Mouse (Mus musculus) neural tube, embryonic 13.5 days (tissue): Measurements from ENCODE around the gene Cdk2ap2. TPM values are rescaled to one million over a fixed set of nuclear protein-coding genes. Genes with fewer than 3 reads are reported as not detected.
A peak's percentile ranks its signal among the peaks of the same experiment; 100 is the strongest.

Experiments
- ATAC-seq: fragments of 200-750 bp; cut with Nextera tagmentation; 2 replicates; pipeline ENCODE4 v1.8.0; 2017; ENCODE audit warnings: low read depth, mild to moderate bottlenecking, moderate TSS enrichment, moderate library complexity
- H3K27ac ChIP-seq: fragments of 300-500 bp; sonication (generic); replicated peaks from 2 replicates; pipeline ENCODE4 v1.5.1; 2015; ENCODE audit warnings: moderate library complexity, mild to moderate bottlenecking, inconsistent platforms
- H3K27me3 ChIP-seq: fragments of 300-500 bp; sonication (generic); 2 replicates; pipeline ENCODE4 v1.6.1; 2015; ENCODE audit warnings: mild to moderate bottlenecking, inconsistent platforms
- H3K36me3 ChIP-seq: fragments of 300-500 bp; sonication (generic); 2 replicates; pipeline ENCODE4 v1.6.1; 2015; ENCODE audit warnings: mild to moderate bottlenecking, inconsistent platforms
- H3K4me1 ChIP-seq: fragments of 300-500 bp; sonication (generic); replicated peaks from 2 replicates; pipeline ENCODE4 v1.6.1; 2015; ENCODE audit warnings: inconsistent platforms
- H3K4me2 ChIP-seq: fragments of 300-500 bp; sonication (generic); 2 replicates; pipeline ENCODE4 v1.6.1; 2015; ENCODE audit warnings: inconsistent platforms, mild to moderate bottlenecking, moderate library complexity
- H3K4me3 ChIP-seq: fragments of 300-500 bp; sonication (generic); 2 replicates; pipeline ENCODE4 v1.5.1; 2015; ENCODE audit warnings: mild to moderate bottlenecking, inconsistent platforms
- H3K9ac ChIP-seq: fragments of 300-500 bp; sonication (generic); 2 replicates; pipeline ENCODE4 v1.6.1; 2015; ENCODE audit warnings: moderate library complexity, mild to moderate bottlenecking, inconsistent platforms
- H3K9me3 ChIP-seq: fragments of 300-500 bp; sonication (generic); 2 replicates; pipeline ENCODE4 v1.6.1; 2016; ENCODE audit warnings: inconsistent platforms
- WGBS: fragments of 180-500 bp; shearing (Covaris S2); methylation state at CpG from one replicate; pipeline ENCODE4 v1.1.7; 2015; 5-methylcytosine and 5-hydroxymethylcytosine counted together
- polyA plus RNA-seq: library from polyadenylated mRNA; unstranded; fragments of >200 nt; fragmentation: Nextera tagmentation; extraction: Ambion mirVana; gene quantifications from 2 replicates; pipeline ENCODE4 v1.2.1, GENCODE M21; 2015

The Cdk2ap2 gene
- polyA plus RNA-seq, 1 experiment from 2014 or later = 86.4 TPM

DNA sequence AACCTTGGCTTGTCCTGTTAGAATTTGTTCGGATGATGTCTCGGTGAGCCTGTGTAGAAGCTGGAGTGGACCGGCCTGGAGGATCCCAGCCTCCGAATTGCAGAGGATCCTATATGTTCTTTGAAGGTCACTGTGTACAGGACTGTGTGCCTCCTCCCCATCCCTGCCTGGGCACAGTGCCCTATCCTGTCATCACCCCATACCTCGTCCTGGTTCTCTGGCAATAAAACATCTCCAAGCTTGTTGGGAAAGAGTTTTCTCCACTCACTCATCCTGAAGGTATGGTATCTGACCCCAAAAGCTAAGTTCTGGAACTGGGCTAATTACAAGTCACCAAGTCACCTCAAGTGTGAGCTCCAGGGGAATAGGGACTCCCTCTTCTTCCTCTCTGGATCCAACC, 9.9 kb upstream of the Cdk2ap2 start:
- Histone ChIP-seq H3K4me2 (no peak overlapping the region), H3K36me3 (no peaks in the 10 kb centered on the region), H3K4me1 (no peaks in the 10 kb centered on the region), H3K27me3 (no peaks in the 10 kb centered on the region; the same call in none of the 2 replicates), H3K4me3 (no peak overlapping the region), H3K27ac (no peak overlapping the region), H3K9me3 (no peaks in the 10 kb centered on the region), H3K9ac (no peak overlapping the region)
- ATAC-seq = no peak
- WGBS = 86% methylated on average over 5 of the region's 5 CpGs

DNA sequence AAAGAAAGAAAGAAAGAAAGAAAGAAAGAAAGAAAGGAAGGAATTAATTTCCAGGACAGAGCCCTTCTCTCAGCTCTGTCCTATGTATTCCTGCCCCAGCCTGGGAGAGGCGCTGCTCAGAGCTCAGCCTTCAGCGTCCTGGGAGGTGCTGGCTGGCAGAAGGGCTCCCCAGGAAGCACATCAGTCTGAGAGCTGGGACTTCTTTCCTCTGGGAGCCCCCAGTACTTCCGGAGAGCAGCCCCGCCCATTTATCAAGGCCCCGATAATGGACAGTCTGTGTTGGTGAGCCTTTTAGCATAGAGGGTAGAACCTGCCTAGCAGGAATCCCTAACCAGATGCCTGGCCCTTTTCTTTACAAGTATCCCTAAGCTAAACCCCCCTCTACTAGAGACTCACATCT, 8.8 kb upstream of the Cdk2ap2 start:
- H3K36me3 ChIP-seq = no peaks in the 10 kb centered on the region
- no peak for ATAC-seq
- H3K27ac ChIP-seq = no peak overlapping the region
- no peak overlapping the region for H3K4me2 ChIP-seq
- H3K4me1 ChIP-seq = no peaks in the 10 kb centered on the region
- H3K4me3 ChIP-seq = no peak overlapping the region
- H3K9ac ChIP-seq = no peak overlapping the region
- H3K27me3 ChIP-seq = no peaks in the 10 kb centered on the region; the same call in none of the 2 replicates
- WGBS = 54% methylated on average over 5 of the region's 5 CpGs
- H3K9me3 ChIP-seq = no peaks in the 10 kb centered on the region

DNA sequence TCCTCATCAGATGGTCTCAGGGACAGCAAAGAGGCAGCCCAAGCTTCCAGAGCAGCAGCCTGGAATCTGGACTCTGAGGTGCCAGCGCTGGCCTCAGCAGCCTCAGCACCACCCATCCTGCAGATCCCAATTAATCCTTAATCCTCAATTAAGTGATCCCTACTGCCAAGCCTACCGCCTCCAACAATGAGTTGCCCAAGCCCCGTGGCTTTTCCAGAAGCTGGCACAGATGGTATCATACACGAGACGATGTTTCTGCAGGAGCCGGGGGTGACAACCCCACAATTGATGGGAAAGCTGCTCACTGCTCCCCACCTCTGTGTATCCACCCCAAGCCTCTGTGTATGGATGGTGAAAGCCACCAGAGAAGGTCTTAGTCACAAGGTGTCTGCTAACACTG, 7.9 kb upstream of the Cdk2ap2 start:
- H3K9me3 ChIP-seq = no peaks in the 10 kb centered on the region

DNA sequence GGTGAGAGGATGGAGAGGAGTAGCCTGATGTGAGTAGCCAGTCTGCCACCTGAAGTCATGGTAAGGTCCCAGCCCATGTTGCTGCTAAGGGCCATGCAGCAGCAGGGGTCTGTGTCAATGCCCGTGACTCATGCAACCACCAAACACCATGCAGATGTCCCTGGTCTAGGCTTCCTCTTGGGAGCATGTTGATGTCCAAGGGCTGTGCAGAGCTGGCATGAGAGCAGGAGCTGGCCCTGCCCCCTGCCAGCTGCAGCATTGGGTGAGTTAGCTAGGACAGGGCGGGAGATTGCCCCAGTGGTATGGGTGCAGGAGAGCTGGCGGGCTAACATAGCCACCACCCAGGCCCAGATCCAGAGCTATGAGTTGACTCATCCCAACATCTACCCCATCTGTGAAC, 6.5 kb upstream of the Cdk2ap2 start:
- Histone ChIP-seq H3K4me2 (no peak overlapping the region), H3K9me3 (no peaks in the 10 kb centered on the region), H3K27me3 (no peaks in the 10 kb centered on the region; the same call in none of the 2 replicates), H3K9ac (no peak overlapping the region), H3K36me3 (no peaks in the 10 kb centered on the region), H3K4me1 (no peaks in the 10 kb centered on the region), H3K4me3 (no peak overlapping the region), H3K27ac (no peak overlapping the region)
- 84% methylated on average over 3 of the region's 3 CpGs for WGBS
- no peak for ATAC-seq

More for the DNA sequence above, 7.9 kb upstream of the Cdk2ap2 start:
- no peaks in the 10 kb centered on the region; the same call in none of the 2 replicates for H3K27me3 ChIP-seq
- no peaks in the 10 kb centered on the region for H3K4me1 ChIP-seq
- H3K27ac ChIP-seq = no peak overlapping the region
- 82% methylated on average over 6 of the region's 6 CpGs for WGBS
- no peak for ATAC-seq
- H3K4me2 ChIP-seq = no peak overlapping the region
- H3K36me3 ChIP-seq = no peaks in the 10 kb centered on the region
- H3K4me3 ChIP-seq = no peak overlapping the region
- no peak overlapping the region for H3K9ac ChIP-seq

DNA sequence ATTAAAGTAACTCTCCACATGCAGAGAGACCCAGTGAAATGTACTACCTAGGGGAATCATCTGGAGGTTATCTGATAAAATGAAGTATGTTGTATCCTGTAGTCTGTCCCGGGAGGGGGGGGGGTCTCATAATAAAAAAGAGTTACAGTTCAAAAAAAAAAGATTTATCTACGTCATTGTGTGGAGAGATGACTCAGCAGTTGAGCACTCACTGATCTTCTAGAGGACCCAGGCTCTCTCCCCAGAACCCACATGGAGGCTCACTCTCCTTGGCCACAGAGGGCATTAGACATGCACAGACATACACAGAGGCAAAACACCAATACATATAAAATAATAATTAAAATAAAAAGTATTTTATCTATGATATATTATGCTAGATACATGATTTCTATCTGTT, 5.6 kb upstream of the Cdk2ap2 start:
- Histone ChIP-seq H3K27ac (no peak overlapping the region), H3K4me3 (no peak overlapping the region), H3K36me3 (no peaks in the 10 kb centered on the region), H3K9ac (no peak overlapping the region), H3K9me3 (no peaks in the 10 kb centered on the region), H3K4me2 (no peak overlapping the region), H3K27me3 (no peaks in the 10 kb centered on the region; the same call in 1 of the 2 replicates), H3K4me1 (peaks cover 6% of the 10 kb centered on the region)
- 80% methylated on average over 2 of the region's 2 CpGs for WGBS
- ATAC-seq = no peak

DNA sequence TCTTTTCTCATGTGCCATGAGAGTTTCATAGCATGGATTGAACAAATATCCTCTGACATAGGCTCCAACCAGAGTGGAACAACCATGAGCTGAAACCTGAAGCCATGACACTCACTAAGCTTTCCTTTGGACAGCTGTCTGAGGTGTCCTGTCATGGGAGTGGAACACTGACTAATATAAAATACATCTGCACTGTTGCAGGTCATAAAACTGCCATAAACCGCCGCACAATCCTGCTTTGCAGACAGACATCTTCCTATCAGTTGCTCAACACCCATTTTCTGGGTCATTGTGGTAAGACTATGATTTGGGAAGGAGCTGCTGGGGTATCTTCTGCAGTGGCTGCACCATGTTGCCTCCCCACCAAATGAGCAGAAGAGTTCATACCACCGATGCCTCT, 4.2 kb upstream of the Cdk2ap2 start:
- peaks cover 12% of the 10 kb centered on the region for H3K4me1 ChIP-seq
- H3K36me3 ChIP-seq = no peaks in the 10 kb centered on the region
- no peak overlapping the region for H3K4me3 ChIP-seq
- 86% methylated on average over 3 of the region's 3 CpGs for WGBS
- H3K9me3 ChIP-seq = no peaks in the 10 kb centered on the region
- H3K4me2 ChIP-seq = no peak overlapping the region
- no peak overlapping the region for H3K27ac ChIP-seq
- H3K27me3 ChIP-seq = no peaks in the 10 kb centered on the region; the same call in 1 of the 2 replicates
- no peak for ATAC-seq
- no peak overlapping the region for H3K9ac ChIP-seq

DNA sequence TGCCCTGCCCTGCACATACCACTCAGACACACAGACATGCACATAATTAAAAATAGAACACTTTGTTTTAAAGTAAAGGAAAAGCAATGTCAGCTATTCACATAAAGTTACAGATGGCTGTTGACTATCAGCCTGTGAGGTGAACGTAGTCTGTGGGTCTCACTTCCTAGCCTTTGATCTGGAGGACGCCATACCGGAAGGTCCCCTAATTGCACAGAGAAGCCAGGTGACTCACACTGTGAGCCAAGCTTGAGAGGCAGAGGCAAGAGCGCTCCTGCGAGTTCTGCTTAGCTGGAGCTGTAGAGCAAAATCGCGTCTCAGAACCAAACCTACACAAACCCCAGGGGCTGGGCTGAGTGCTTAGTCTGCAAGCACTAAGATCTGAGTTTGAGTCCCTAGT, 3.2 kb upstream of the Cdk2ap2 start:
- ATAC-seq = no peak
- Histone ChIP-seq H3K9ac (no peak overlapping the region), H3K27ac (no peak overlapping the region), H3K4me2 (no peak overlapping the region), H3K27me3 (no peaks in the 10 kb centered on the region; the same call in 1 of the 2 replicates), H3K36me3 (no peaks in the 10 kb centered on the region), H3K9me3 (no peaks in the 10 kb centered on the region), H3K4me1 (peaks cover 22% of the 10 kb centered on the region), H3K4me3 (no peak overlapping the region)
- WGBS = 78% methylated on average over 7 of the region's 7 CpGs

DNA sequence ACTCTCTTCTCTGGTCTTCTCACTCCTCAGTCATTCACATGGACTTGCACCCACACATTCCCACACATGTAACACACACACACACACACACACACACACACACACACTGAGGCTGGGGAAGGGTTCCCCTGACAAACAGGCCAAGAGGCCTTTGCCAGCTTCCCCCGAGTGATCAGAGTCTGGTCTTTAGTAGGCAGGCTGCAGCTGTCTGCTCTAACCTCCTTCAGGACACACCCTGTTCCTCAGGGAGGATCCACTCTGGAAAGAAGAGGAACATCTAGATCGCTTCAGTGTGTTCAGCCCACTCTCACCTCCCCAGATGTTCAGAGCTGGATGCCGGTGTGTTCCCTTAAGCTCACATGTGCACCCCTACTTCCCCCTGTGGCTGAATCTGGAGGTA, 2.6 kb upstream of the Cdk2ap2 start:
- Histone ChIP-seq H3K4me3 (no peak overlapping the region), H3K9ac (no peak overlapping the region), H3K27ac (no peak overlapping the region), H3K9me3 (no peaks in the 10 kb centered on the region), H3K4me1 (peaks cover 28% of the 10 kb centered on the region), H3K4me2 (no peak overlapping the region), H3K36me3 (no peaks in the 10 kb centered on the region), H3K27me3 (no peaks in the 10 kb centered on the region; the same call in 1 of the 2 replicates)
- WGBS = 82% methylated on average over 3 of the region's 3 CpGs
- no peak for ATAC-seq

DNA sequence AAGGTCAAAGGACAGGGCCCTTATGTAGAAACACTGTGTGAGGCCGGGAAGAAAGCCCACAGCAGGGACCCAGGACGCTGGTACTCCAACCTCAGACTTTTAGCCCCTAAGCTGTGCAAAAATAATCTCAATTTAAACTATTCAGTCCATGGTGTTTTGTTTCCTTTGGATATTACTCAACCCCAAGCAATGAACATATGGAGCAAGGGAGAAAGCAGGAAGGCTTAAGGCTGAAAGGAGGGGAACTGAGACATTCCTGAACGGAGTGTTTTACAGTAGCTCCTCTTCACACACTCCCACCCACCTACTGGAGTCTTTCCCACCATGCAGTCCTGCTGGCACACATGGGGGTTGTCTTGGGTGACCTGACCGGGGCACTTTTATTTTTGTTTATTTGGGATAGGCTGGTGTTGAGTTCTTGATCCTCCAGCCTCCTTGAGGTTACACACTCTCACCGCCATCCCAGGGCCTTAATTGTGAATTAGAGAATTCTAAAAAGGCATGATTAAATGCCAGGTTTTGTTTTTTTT, 2.1 kb upstream of the Cdk2ap2 start:
- H3K36me3 ChIP-seq = no peaks in the 10 kb centered on the region
- WGBS = 83% methylated on average over 5 of the region's 5 CpGs
- ATAC-seq = no peak

DNA sequence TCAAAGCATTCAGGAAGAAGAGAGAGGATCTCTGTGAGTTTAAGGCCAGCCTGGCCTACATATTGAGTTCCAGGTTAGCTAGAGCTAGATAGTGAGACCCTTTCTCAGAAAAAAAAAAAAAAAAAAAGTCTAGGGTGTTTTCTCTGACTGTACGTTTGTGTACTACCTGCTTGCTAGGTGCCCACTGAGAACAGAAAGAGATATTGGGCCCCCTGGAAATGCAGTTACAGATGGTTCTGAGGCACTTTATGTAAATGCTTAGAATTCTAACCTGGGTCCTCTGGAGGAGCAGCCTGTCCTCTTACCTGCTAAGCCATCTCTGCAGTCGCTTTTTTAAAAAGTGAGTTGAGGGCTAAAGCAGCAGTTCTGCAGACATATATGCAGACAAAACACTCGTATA, 1.2 kb upstream of the Cdk2ap2 start:
- Histone ChIP-seq H3K4me1 (peaks cover 43% of the 10 kb centered on the region), H3K27me3 (no peaks in the 10 kb centered on the region; the same call in 1 of the 2 replicates), H3K9ac (no peak overlapping the region), H3K4me2 (peak overlapping the region; percentile 85), H3K36me3 (no peaks in the 10 kb centered on the region), H3K27ac (0 out of 2 replicates have a peak overlapping the region, but pooled peaks have one; percentile 88), H3K4me3 (no peak overlapping the region), H3K9me3 (no peaks in the 10 kb centered on the region)
- WGBS = 62% methylated on average over 3 of the region's 3 CpGs
- ATAC-seq = no peak

More for the DNA sequence above, 2.1 kb upstream of the Cdk2ap2 start:
- Histone ChIP-seq H3K4me1 (peaks cover 33% of the 10 kb centered on the region), H3K4me2 (no peak overlapping the region), H3K9me3 (no peaks in the 10 kb centered on the region), H3K27ac (no peak overlapping the region), H3K9ac (no peak overlapping the region), H3K27me3 (no peaks in the 10 kb centered on the region; the same call in 1 of the 2 replicates), H3K4me3 (no peak overlapping the region)

DNA sequence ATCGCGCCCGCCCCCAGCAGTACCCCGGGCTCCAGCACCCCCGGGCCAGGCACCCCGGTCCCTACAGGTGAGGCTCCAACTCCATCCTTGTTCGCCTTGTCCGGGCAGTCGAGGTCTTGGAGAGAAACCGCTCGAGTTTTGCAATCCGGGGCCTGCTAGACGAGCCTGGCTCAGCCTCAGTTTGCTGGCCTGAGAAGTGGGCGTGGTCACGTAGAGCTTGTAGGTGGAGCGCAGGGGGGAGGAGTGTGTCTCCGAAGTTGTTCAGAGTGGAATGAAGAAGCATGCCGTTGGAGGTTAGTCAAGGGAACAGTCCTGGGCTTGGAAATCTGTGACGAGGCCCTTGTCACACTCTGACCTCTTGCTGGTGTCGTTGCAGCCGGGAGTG, 451 bp downstream of the Cdk2ap2 start:
- Histone ChIP-seq H3K27ac (peak overlapping the region; percentile 88), H3K27me3 (peaks cover 12% of the 10 kb centered on the region), H3K4me2 (peak overlapping the region; percentile 85), H3K9ac (peak overlapping the region; percentile 70), H3K9me3 (no peaks in the 10 kb centered on the region), H3K36me3 (no peaks in the 10 kb centered on the region), H3K4me3 (peak overlapping the region; percentile 69), H3K4me1 (peaks cover 59% of the 10 kb centered on the region)
- ATAC-seq = no peak; the same call in 1 of the 2 replicates
- 2% methylated on average over 21 of the region's 21 CpGs for WGBS

DNA sequence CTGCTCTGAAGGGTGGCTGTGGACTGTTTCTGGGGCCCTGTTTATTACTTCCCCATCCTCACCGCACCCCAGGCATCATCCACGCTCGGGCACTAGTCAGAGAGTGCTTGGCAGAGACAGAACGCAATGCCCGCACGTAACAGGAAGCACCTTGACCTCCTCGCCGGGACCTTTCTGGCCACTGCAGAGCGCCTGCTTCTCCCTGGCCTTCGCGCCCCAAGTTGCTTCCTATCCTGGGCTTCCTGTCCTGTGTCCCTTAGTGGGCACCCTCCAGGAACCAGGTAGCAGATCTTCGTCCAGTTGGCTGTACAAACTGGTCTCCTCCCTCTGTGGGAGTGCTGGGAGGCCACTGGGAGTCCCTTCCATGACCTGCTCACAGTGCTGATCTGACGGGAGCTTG, 1.4 kb downstream of the Cdk2ap2 start:
- H3K4me2 ChIP-seq = peak overlapping the region; percentile 85; the same call in 1 of the 2 replicates

DNA sequence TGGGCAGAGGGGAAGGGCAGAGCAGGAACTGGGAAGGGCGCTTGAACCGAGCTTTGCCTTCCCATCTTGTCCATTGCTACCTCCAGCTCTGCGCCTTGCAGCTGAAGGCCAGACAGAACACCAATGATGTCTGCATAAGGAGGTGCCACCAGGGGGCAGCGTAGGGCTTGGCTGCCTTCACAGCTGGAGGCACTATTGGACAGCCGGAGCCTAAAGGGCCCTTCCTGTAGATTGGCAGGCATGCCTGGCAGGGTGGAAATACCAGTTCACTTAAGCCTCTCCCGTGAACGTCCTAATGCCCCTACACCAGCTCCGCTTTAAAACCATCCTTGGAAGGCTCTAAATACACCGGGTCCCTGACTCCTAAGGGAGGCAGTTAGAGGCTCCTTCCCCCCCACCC, 2.1 kb downstream of the Cdk2ap2 start:
- Histone ChIP-seq H3K9ac (0 out of 2 replicates have a peak overlapping the region, but pooled peaks have one; percentile 80), H3K4me2 (peak overlapping the region; percentile 85), H3K4me1 (peaks cover 62% of the 10 kb centered on the region), H3K27me3 (peaks cover 16% of the 10 kb centered on the region), H3K4me3 (no peak overlapping the region), H3K36me3 (0 out of 2 replicates have a peak, but pooled peaks cover 4% of the 10 kb centered on the region), H3K27ac (no peak overlapping the region), H3K9me3 (no peaks in the 10 kb centered on the region)
- ATAC-seq = no peak
- WGBS = 16% methylated on average over 9 of the region's 9 CpGs

More for the DNA sequence above, 1.4 kb downstream of the Cdk2ap2 start:
- ATAC-seq = no peak
- H3K36me3 ChIP-seq = 0 out of 2 replicates have a peak, but pooled peaks cover 3% of the 10 kb centered on the region
- no peaks in the 10 kb centered on the region for H3K9me3 ChIP-seq
- H3K27ac ChIP-seq = no peak overlapping the region
- H3K9ac ChIP-seq = peak overlapping the region; percentile 70; the same call in 1 of the 2 replicates
- H3K4me1 ChIP-seq = peaks cover 62% of the 10 kb centered on the region
- 93% methylated on average over 13 of the region's 13 CpGs for WGBS
- H3K4me3 ChIP-seq = no peak overlapping the region
- H3K27me3 ChIP-seq = peaks cover 15% of the 10 kb centered on the region
